Mouse (Mus musculus): ENCODE measurements around the gene Mnx1. TPM values are rescaled to one million over a fixed set of nuclear protein-coding genes. Genes with fewer than 3 reads are reported as not detected.

Gene Mnx1
- total and polyA plus RNA-seq, 3 experiments, result 0.11 to 0.21 TPM; not detected in 1

- Histone ChIP-seq H3K36me3 (replicated peaks in 1 of 2; ENCODE audit: control insufficient read depth in 1 of 2, insufficient read depth in 1 of 2, low read length in 1 of 2) (no peaks in the 10 kb centered on the region), H3K79me2 (replicated peaks; ENCODE audit: control insufficient read depth, extremely low read depth, insufficient read depth, poor library complexity, severe bottlenecking) (no peaks in the 10 kb centered on the region), H3K4me1 (ENCODE audit: control insufficient read depth in 1 of 2, insufficient read depth in 2 of 2) (peaks cover 3 to 24% of the 10 kb centered on the region in 2 experiments), H3K27ac (ENCODE audit: insufficient read depth, low read depth) (no peak overlapping the region), H3K4me2 (ENCODE audit: insufficient read depth, low read depth, poor library complexity, severe bottlenecking) (no peak overlapping the region), H3K9me3 (replicated peaks; ENCODE audit: low read length) (peaks cover 10% of the 10 kb centered on the region), H3K27me3 (replicated peaks) (no peaks in the 10 kb centered on the region), H3K4me3 (replicated peaks in 1 of 3; ENCODE audit: low read depth in 2 of 3, low read length in 2 of 3, poor library complexity in 1 of 3) (no peak overlapping the region), H3K9ac (ENCODE audit: insufficient read depth, low read depth) (no peak overlapping the region)
- in situ Hi-C loops (cut with MboI; ENCODE audit: low pct_ligation_motif_present, low pct_unique_long_range_greater_than_20kb, low sequenced_read_pairs), result no loop called here
- TF ChIP-seq MAFK (IDR thresholded peaks at IDR 0.05; ENCODE audit: insufficient replicate concordance, low read length) (no peak), TBP (conservative IDR thresholded peaks at IDR 0.05; ENCODE audit: low read depth, low read length) (no peak), ZC3H11A (IDR thresholded peaks at IDR 0.05; ENCODE audit: low read depth, low read length) (no peak), MEF2A (IDR thresholded peaks at IDR 0.05; ENCODE audit: borderline replicate concordance, low read depth, low read length) (no peak), IRF4 (IDR thresholded peaks at IDR 0.05; ENCODE audit: low read depth, low read length) (no peak)
- no peak for DNase-seq (ENCODE audit: extremely low read depth)
- dilution Hi-C loops (cut with MboI; ENCODE audit: extremely low pct_ligation_motif_present, extremely low pct_unique_long_range_greater_than_20kb, low sequenced_read_pairs), result no loop called here
These were observed 926 bp upstream of the Mnx1 start for GRCm38 (mm10) chr5:29479198-29479593.

GRCm38 (mm10) chr5:29477474-29478207 lies 629 bp downstream of the Mnx1 start:
- peaks cover 2 to 14% of the 10 kb centered on the region in 2 experiments; a peak in 2 of 4 replicates for H3K4me1 ChIP-seq (ENCODE audit: control insufficient read depth in 1 of 2, insufficient read depth in 2 of 2)
- dilution Hi-C loops (cut with MboI; ENCODE audit: extremely low pct_ligation_motif_present, extremely low pct_unique_long_range_greater_than_20kb, low sequenced_read_pairs) (no loop called here), in situ Hi-C loops (cut with MboI; ENCODE audit: low pct_ligation_motif_present, low pct_unique_long_range_greater_than_20kb, low sequenced_read_pairs) (no loop called here)
- H3K27ac ChIP-seq (ENCODE audit: insufficient read depth, low read depth), result no peak overlapping the region
- H3K79me2 ChIP-seq (replicated peaks; ENCODE audit: control insufficient read depth, extremely low read depth, insufficient read depth, poor library complexity, severe bottlenecking), result no peaks in the 10 kb centered on the region
- peaks cover 10% of the 10 kb centered on the region for H3K9me3 ChIP-seq (replicated peaks; ENCODE audit: low read length)
- no peaks in the 10 kb centered on the region for H3K27me3 ChIP-seq (replicated peaks)
- no peak for DNase-seq (ENCODE audit: extremely low read depth)
- no peak overlapping the region for H3K9ac ChIP-seq (ENCODE audit: insufficient read depth, low read depth)
- no peak for TF ChIP-seq ELF1 (IDR thresholded peaks at IDR 0.05; ENCODE audit: low read depth, low read length)
- no peak for TF ChIP-seq RAD21 (IDR thresholded peaks at IDR 0.05; ENCODE audit: low read depth, low read length)
- TF ChIP-seq MAZ (IDR thresholded peaks at IDR 0.05; ENCODE audit: low read depth, low read length), result no peak
- no peak for TF ChIP-seq ZNF384 (IDR thresholded peaks at IDR 0.05; ENCODE audit: low read depth, low read length)
- no peak for TF ChIP-seq HCFC1 (IDR thresholded peaks at IDR 0.05; ENCODE audit: low read depth, low read length)
- no peak for TF ChIP-seq ZMIZ1 (IDR thresholded peaks at IDR 0.05; ENCODE audit: low read depth, low read length)
- TF ChIP-seq USF1 (IDR thresholded peaks at IDR 0.05; ENCODE audit: low read depth, low read length), result no peak
- TF ChIP-seq PAX5 (IDR thresholded peaks at IDR 0.05; ENCODE audit: low read length), result no peak
- no peak for TF ChIP-seq CHD1 (IDR thresholded peaks at IDR 0.05; ENCODE audit: low read depth, low read length)
- no peak for TF ChIP-seq IRF4 (IDR thresholded peaks at IDR 0.05; ENCODE audit: low read depth, low read length)
- TF ChIP-seq E2F4 (IDR thresholded peaks at IDR 0.05; ENCODE audit: insufficient replicate concordance, low read depth, low read length), result no peak
- no peak for TF ChIP-seq MAFK (IDR thresholded peaks at IDR 0.05; ENCODE audit: insufficient replicate concordance, low read length)
- TF ChIP-seq SMC3 (IDR thresholded peaks at IDR 0.05; ENCODE audit: low read depth, low read length), result no peak
- TF ChIP-seq SIN3A (IDR thresholded peaks at IDR 0.05; ENCODE audit: low read length), result no peak
- no peak for TF ChIP-seq NELFE (IDR thresholded peaks at IDR 0.05; ENCODE audit: low read depth, low read length)
- TF ChIP-seq ZKSCAN1 (IDR thresholded peaks at IDR 0.05; ENCODE audit: borderline replicate concordance, low read depth, low read length), result no peak
- no peak for TF ChIP-seq UBTF (IDR thresholded peaks at IDR 0.05; ENCODE audit: low read depth, low read length)
- TF ChIP-seq CTCF (conservative IDR thresholded peaks at IDR 0.05 in 1 of 2, IDR thresholded peaks at IDR 0.05 in 1 of 2; ENCODE audit: low read depth in 2 of 2, low read length in 2 of 2), result no peak
- no peak for TF ChIP-seq ZC3H11A (IDR thresholded peaks at IDR 0.05; ENCODE audit: low read depth, low read length)
- H3K4me2 ChIP-seq (ENCODE audit: insufficient read depth, low read depth, poor library complexity, severe bottlenecking), result no peak overlapping the region
- no peaks in the 10 kb centered on the region for H3K36me3 ChIP-seq (replicated peaks in 1 of 2; ENCODE audit: control insufficient read depth in 1 of 2, insufficient read depth in 1 of 2, low read length in 1 of 2)
- no peak overlapping the region for H3K4me3 ChIP-seq (replicated peaks in 1 of 3; ENCODE audit: low read depth in 2 of 3, low read length in 2 of 3, poor library complexity in 1 of 3)

Measured in CH12.LX (cell line).